ENCODE assay signal across 20 mouse cellular contexts in the genomic region with DNA sequence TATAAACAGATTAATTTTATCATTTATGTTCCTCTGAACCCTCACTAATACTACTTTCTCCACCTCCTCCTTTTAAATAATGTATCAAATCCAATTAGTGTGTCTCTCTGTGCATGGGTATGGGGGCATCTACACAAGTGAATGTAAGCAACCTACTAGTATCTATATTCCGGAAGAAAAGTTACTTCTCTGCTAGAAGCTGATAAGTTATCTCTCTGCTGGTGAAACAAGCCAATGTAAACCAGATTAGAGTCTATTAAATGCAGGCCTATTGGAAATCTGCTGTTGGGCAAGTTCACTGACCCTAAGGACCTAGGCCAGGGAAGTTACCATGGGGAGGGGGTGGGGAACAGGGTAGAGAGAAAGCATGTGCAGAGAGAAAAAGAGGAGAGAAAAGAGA. TPM values are rescaled to one million over a fixed set of nuclear protein-coding genes. Genes with fewer than 3 reads are reported as not detected.
A peak's percentile ranks its signal among the peaks of the same experiment; 100 is the strongest.
DNase-seq lines count a peak whose midpoint lies in the region; ATAC-seq and TF ChIP-seq lines count a peak whose summit lies in the region.
"Had no signal": no experiment of that assay in that cellular context is flagged by ENCODE, and none has a peak within 500 bp of the region (broad histone marks: within the 10 kb centered on the region; RNA-seq: fewer than 3 reads in every experiment).

No protein-coding gene starts in this region.

- TF ChIP-seq POLR2A in liver, adult 2 months (IDR thresholded peaks at IDR 0.05; ENCODE audit: extremely low read depth, insufficient read depth, low read length) = no peak

- intact Hi-C loops in heart, postnatal 36 days (cut with DNase I) = no loop called here

- H3K27me3 ChIP-seq in liver, adult 2 months (ENCODE audit: control insufficient read depth, insufficient read depth, low read length) = no peaks in the 10 kb centered on the region
- H3K27me3 ChIP-seq in liver, embryonic 12.5 days (replicated peaks) = peaks cover 6% of the 10 kb centered on the region; the same call in 1 of the 2 replicates
- no peaks in the 10 kb centered on the region for H3K27me3 ChIP-seq in liver, embryonic 16.5 days (ENCODE audit: control insufficient read depth, insufficient read depth, low read depth, low read length)
- H3K27me3 ChIP-seq: embryonic facial prominence, embryonic 15.5 days; forebrain, embryonic 15.5 days; heart, embryonic 13.5 days; hindbrain, embryonic 12.5 days had no signal

- H3K4me1 ChIP-seq in liver, adult 2 months (ENCODE audit: control insufficient read depth, insufficient read depth, low read length) = peaks cover 8% of the 10 kb centered on the region
- H3K4me1 ChIP-seq in liver, embryonic 12.5 days = peaks cover 72% of the 10 kb centered on the region
- H3K4me1 ChIP-seq in liver, embryonic 16.5 days (ENCODE audit: control insufficient read depth, low read depth, low read length) = peaks cover 41% of the 10 kb centered on the region

- DNase-seq in liver, adult 2 months (ENCODE audit: extremely low read depth, low read depth, low spot score) = peak; percentile 81
- DNase-seq in liver = no peak
- DNase-seq in adrenal gland, postnatal 10 days = no peak
- no peak for DNase-seq in heart, postnatal 36 days
- DNase-seq in thymus, postnatal 0 days (ENCODE audit: low spot score) = no peak
- DNase-seq: adrenal gland, adult 2 months; adrenal gland, postnatal 36 days; cerebellum, adult 8-10 months; cerebellum, postnatal 14 days; embryo, embryonic 11 days; gastrocnemius, postnatal 36 days; heart, postnatal 4 days had no signal

- H3K79me2 ChIP-seq in liver, adult 2 months (ENCODE audit: control insufficient read depth, insufficient read depth, low read length) = no peaks in the 10 kb centered on the region

- no peak overlapping the region for H3K27ac ChIP-seq in liver, adult 2 months (replicated peaks; ENCODE audit: insufficient read depth, low read depth, low read length)
- H3K27ac ChIP-seq in liver, embryonic 12.5 days = peak overlapping the region; percentile 58
- H3K27ac ChIP-seq in liver, embryonic 16.5 days (ENCODE audit: low read length) = no peak overlapping the region
- H3K27ac ChIP-seq: embryonic facial prominence, embryonic 15.5 days; forebrain, embryonic 10.5 days; forebrain, embryonic 15.5 days; heart, embryonic 13.5 days; hindbrain, embryonic 12.5 days had no signal

- no peaks in the 10 kb centered on the region for H3K9me3 ChIP-seq in liver, embryonic 12.5 days (replicated peaks)
- H3K9me3 ChIP-seq in liver, embryonic 16.5 days (replicated peaks; ENCODE audit: control insufficient read depth, low read length) = no peaks in the 10 kb centered on the region
- H3K9me3 ChIP-seq: embryonic facial prominence, embryonic 15.5 days; forebrain, embryonic 10.5 days; forebrain, embryonic 15.5 days; hindbrain, embryonic 12.5 days had no signal

- 16% methylated on average over 1 of the region's 1 CpGs for WGBS in liver, adult 2 months
- WGBS in liver, embryonic 12.5 days (ENCODE audit: insufficient replicate concordance) = 7% methylated on average over 1 of the region's 1 CpGs
- 12% methylated on average over 1 of the region's 1 CpGs for WGBS in liver, embryonic 16.5 days (ENCODE audit: insufficient replicate concordance)

- ATAC-seq in liver, embryonic 12.5 days = peak; percentile 73
- ATAC-seq in liver, embryonic 16.5 days (ENCODE audit: low read depth) = peak; percentile 57
- ATAC-seq: forebrain, embryonic 15.5 days had no signal

- no peak overlapping the region for H3K4me3 ChIP-seq in liver, adult 2 months (ENCODE audit: insufficient read depth, low read depth, low read length)
- no peak overlapping the region for H3K4me3 ChIP-seq in liver, embryonic 12.5 days
- no peak overlapping the region for H3K4me3 ChIP-seq in liver, embryonic 16.5 days (ENCODE audit: low read depth, low read length)
- H3K4me3 ChIP-seq: embryonic facial prominence, embryonic 15.5 days; erythroblast, embryonic 14.5 days; forebrain, embryonic 10.5 days; forebrain, embryonic 15.5 days; heart, embryonic 13.5 days; hindbrain, embryonic 12.5 days had no signal

- peak overlapping the region; percentile 36 for H3K4me2 ChIP-seq in liver, embryonic 12.5 days
- H3K4me2 ChIP-seq in liver, embryonic 16.5 days (ENCODE audit: low read depth, low read length) = peak overlapping the region; percentile 36
- H3K4me2 ChIP-seq: embryonic facial prominence, embryonic 15.5 days; forebrain, embryonic 15.5 days; heart, embryonic 13.5 days; hindbrain, embryonic 12.5 days had no signal

- no peak for TF ChIP-seq CTCF in liver, adult 2 months (IDR thresholded peaks at IDR 0.05; ENCODE audit: low read depth, low read length)

- no peak overlapping the region for H3K9ac ChIP-seq in liver, adult 2 months (ENCODE audit: low read depth, low read length)
- H3K9ac ChIP-seq in liver, embryonic 12.5 days = peak overlapping the region; percentile 19; the same call in 1 of the 2 replicates
- no peak overlapping the region for H3K9ac ChIP-seq in liver, embryonic 16.5 days (ENCODE audit: low read depth, low read length)
- H3K9ac ChIP-seq: embryonic facial prominence, embryonic 15.5 days; forebrain, embryonic 15.5 days; heart, embryonic 13.5 days; hindbrain, embryonic 12.5 days had no signal

- no peaks in the 10 kb centered on the region for H3K36me3 ChIP-seq in liver, adult 2 months (ENCODE audit: control insufficient read depth, insufficient read depth, low read length)
- H3K36me3 ChIP-seq in liver, embryonic 12.5 days = no peaks in the 10 kb centered on the region
- no peaks in the 10 kb centered on the region for H3K36me3 ChIP-seq in liver, embryonic 16.5 days (ENCODE audit: control insufficient read depth, insufficient read depth)
- H3K36me3 ChIP-seq: embryonic facial prominence, embryonic 15.5 days; forebrain, embryonic 10.5 days; forebrain, embryonic 15.5 days; heart, embryonic 13.5 days; hindbrain, embryonic 12.5 days had no signal

RNA-seq across cellular contexts. Expression of a gene that starts 59.1 kb away (rescaled TPM):
- total RNA-seq in liver, adult 2 months (2014; rRNA removed) = 40.0 and 42.0 TPM in 2 replicates
- 16.9 and 20.1 TPM in 2 replicates for polyA plus RNA-seq in liver, adult 2 months (2012; rRNA removed)
- 26.2 and 28.9 TPM in 2 replicates for polyA plus RNA-seq in liver, embryonic 12.5 days (2016; fragmentation: Nextera tagmentation; extraction: Ambion mirVana)
- polyA plus RNA-seq in liver, embryonic 16.5 days (2015; fragmentation: Nextera tagmentation; extraction: Ambion mirVana) = 24.7 and 26.1 TPM in 2 replicates
- total RNA-seq in adrenal gland, postnatal 10 days (2021) = 10 to 100 TPM; 42.8 to 62.0 TPM
- 10 to 100 TPM; 49.0 to 52.1 TPM for total RNA-seq in heart, postnatal 36 days (2021)
- 52.6 and 64.2 TPM in 2 replicates for polyA plus RNA-seq in thymus, postnatal 0 days (2015; fragmentation: Nextera tagmentation; extraction: Ambion mirVana)
